8 mouse cellular contexts compared by ENCODE assay signal in the genomic region with DNA sequence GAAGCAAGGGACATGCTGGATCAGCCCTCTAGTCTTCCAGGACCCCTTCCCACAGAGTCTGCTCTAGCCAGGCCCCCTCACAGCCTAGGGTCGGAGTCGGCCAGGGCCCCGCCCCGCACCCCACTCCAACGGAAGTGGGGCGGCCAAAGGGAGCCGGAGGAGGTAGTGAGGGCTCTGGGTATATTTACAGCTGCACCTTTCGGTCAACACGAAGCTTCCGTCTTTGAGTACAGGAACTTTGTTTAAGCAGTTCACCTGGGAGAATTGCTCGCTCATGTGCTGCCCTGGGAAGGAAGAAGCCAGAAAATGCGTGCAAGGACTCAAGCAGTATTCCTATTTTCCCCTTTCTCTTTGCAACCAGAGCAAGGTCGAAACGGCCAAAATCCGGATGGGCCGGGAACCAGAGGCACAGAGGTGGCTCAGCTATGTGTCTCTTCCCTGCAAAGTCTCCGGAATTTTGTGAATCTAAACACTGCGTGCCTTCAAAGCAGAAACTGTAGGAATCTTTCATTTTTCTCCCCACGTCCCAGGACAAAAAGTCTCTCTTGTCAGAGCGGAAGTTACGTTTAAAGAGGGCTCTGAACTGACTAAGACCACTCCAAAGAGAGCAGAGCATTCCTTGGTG. TPM values are rescaled to one million over a fixed set of nuclear protein-coding genes. Genes with fewer than 3 reads are reported as not detected.
DNase-seq lines count a peak whose midpoint lies in the region; ATAC-seq lines count a peak whose summit lies in the region.

No protein-coding gene starts in this region.

- 0 out of 2 replicates have a peak overlapping the region, but pooled peaks have one; percentile 4 for H3K9ac ChIP-seq in hindbrain, embryonic 11.5 days (ENCODE audit: low read depth, low read length)
- H3K9ac ChIP-seq in limb, embryonic 15.5 days, result 0 out of 2 replicates have a peak overlapping the region, but pooled peaks have one; percentile 3

- ATAC-seq in hindbrain, embryonic 11.5 days (ENCODE audit: low FRiP score), result no peak
- no peak for ATAC-seq in limb, embryonic 15.5 days (ENCODE audit: insufficient number of reproducible peaks, low FRiP score, low TSS enrichment, low read depth)
- ATAC-seq in monocyte, adult 5-6 weeks (replicated peaks; ENCODE audit: insufficient number of reproducible peaks, low FRiP score, low TSS enrichment, poor library complexity, severe bottlenecking), result no peak

- peak overlapping the region; percentile 48 for H3K4me2 ChIP-seq in hindbrain, embryonic 11.5 days (replicated peaks; ENCODE audit: low read depth, low read length)
- H3K4me2 ChIP-seq in limb, embryonic 15.5 days, result peak overlapping the region; percentile 72

- H3K36me3 ChIP-seq in embryonic facial prominence, embryonic 10.5 days (replicated peaks), result no peaks in the 10 kb centered on the region
- no peaks in the 10 kb centered on the region for H3K36me3 ChIP-seq in hindbrain, embryonic 11.5 days (ENCODE audit: control insufficient read depth, insufficient read depth, low read length)
- no peaks in the 10 kb centered on the region for H3K36me3 ChIP-seq in limb, embryonic 15.5 days

- no peaks in the 10 kb centered on the region for H3K9me3 ChIP-seq in embryonic facial prominence, embryonic 10.5 days
- no peaks in the 10 kb centered on the region for H3K9me3 ChIP-seq in hindbrain, embryonic 11.5 days (ENCODE audit: control insufficient read depth, low read length)
- H3K9me3 ChIP-seq in limb, embryonic 15.5 days, result no peaks in the 10 kb centered on the region

- 11% methylated on average over 21 of the region's 21 CpGs for WGBS in embryonic facial prominence, embryonic 10.5 days
- whole genome bisulfite sequencing in hindbrain, embryonic 11.5 days, result 16% methylated on average over 21 of the region's 21 CpGs
- 19% methylated on average over 21 of the region's 21 CpGs for WGBS in limb, embryonic 15.5 days

- H3K27me3 ChIP-seq in embryonic facial prominence, embryonic 10.5 days (replicated peaks; ENCODE audit: low read depth, poor library complexity, severe bottlenecking), result peaks cover 29% of the 10 kb centered on the region
- H3K27me3 ChIP-seq in hindbrain, embryonic 11.5 days (ENCODE audit: control insufficient read depth, insufficient read depth, low read length), result peaks cover 11% of the 10 kb centered on the region
- 0 out of 2 replicates have a peak, but pooled peaks cover 8% of the 10 kb centered on the region for H3K27me3 ChIP-seq in limb, embryonic 15.5 days

- peak; percentile 51 for DNase-seq in adrenal gland, adult 2 months
- DNase-seq in adrenal gland, adult 8-10 months, result no peak
- DNase-seq in embryonic facial prominence, embryonic 10.5 days (ENCODE audit: low spot score), result peak; percentile 42
- DNase-seq in hindbrain, embryonic 11.5 days (ENCODE audit: low spot score), result no peak
- DNase-seq in natural killer cell, adult 2 months (ENCODE audit: low spot score in 2 of 2), result peak; percentile 23 to 29
- no peak for DNase-seq in layer of hippocampus, adult 9-10 months (ENCODE audit: low spot score)

- H3K4me1 ChIP-seq in embryonic facial prominence, embryonic 10.5 days, result peaks cover 52% of the 10 kb centered on the region
- no peaks in the 10 kb centered on the region; the same call in none of the 2 replicates for H3K4me1 ChIP-seq in hindbrain, embryonic 11.5 days (replicated peaks; ENCODE audit: control insufficient read depth, insufficient read depth, low read length)
- H3K4me1 ChIP-seq in limb, embryonic 15.5 days, result peaks cover 51% of the 10 kb centered on the region

- H3K4me3 ChIP-seq in embryonic facial prominence, embryonic 10.5 days, result peak overlapping the region; percentile 58
- peak overlapping the region; percentile 26; the same call in 1 of the 2 replicates for H3K4me3 ChIP-seq in hindbrain, embryonic 11.5 days (ENCODE audit: low read depth, low read length)
- peak overlapping the region; percentile 46 for H3K4me3 ChIP-seq in limb, embryonic 15.5 days

- 0 out of 2 replicates have a peak overlapping the region, but pooled peaks have one; percentile 41 for H3K27ac ChIP-seq in embryonic facial prominence, embryonic 10.5 days (replicated peaks)
- no peak overlapping the region for H3K27ac ChIP-seq in hindbrain, embryonic 11.5 days (ENCODE audit: low read depth, low read length)
- H3K27ac ChIP-seq in limb, embryonic 15.5 days, result no peak overlapping the region

RNA-seq across cellular contexts. Expression of a gene that starts 3.7 kb away (rescaled TPM):
- 10 to 100 TPM; 32.9 to 36.6 TPM for total RNA-seq in adrenal gland, adult 2 months (2021)
- polyA plus RNA-seq in adrenal gland, adult 2 months (2012; rRNA removed), result 136 and 153 TPM in 2 replicates
- 10 to 100 TPM; 25.4 to 67.6 (median 45.9) TPM for total RNA-seq in adrenal gland, adult 8-10 months (2022)
- polyA plus RNA-seq in embryonic facial prominence, embryonic 10.5 days (2016; fragmentation: Nextera tagmentation; extraction: Ambion mirVana), result 6.8 and 8.5 TPM in 2 replicates
- polyA plus RNA-seq in hindbrain, embryonic 11.5 days (2014; fragmentation: Nextera tagmentation; extraction: Ambion mirVana), result 7.8 and 10.0 TPM in 2 replicates
- 11.3 and 14.5 TPM in 2 replicates for polyA plus RNA-seq in limb, embryonic 15.5 days (2015; fragmentation: Nextera tagmentation; extraction: Ambion mirVana)
- 9.0 to 12.5 TPM (median 10.7 TPM) in 3 replicates for total RNA-seq in monocyte, adult 5-6 weeks (2017)

RNA-seq across cellular contexts. Expression of a gene that starts 11.2 kb away (rescaled TPM):
- not detected for total RNA-seq in adrenal gland, adult 2 months (2021)
- polyA plus RNA-seq in adrenal gland, adult 2 months (2012; rRNA removed), result not detected in 2 replicates
- not detected for total RNA-seq in adrenal gland, adult 8-10 months (2022)
- polyA plus RNA-seq in embryonic facial prominence, embryonic 10.5 days (2016; fragmentation: Nextera tagmentation; extraction: Ambion mirVana), result 0.21 TPM in 1 of 2 replicates, not detected in the other
- polyA plus RNA-seq in hindbrain, embryonic 11.5 days (2014; fragmentation: Nextera tagmentation; extraction: Ambion mirVana), result not detected in 2 replicates
- polyA plus RNA-seq in limb, embryonic 15.5 days (2015; fragmentation: Nextera tagmentation; extraction: Ambion mirVana), result not detected in 2 replicates
- total RNA-seq in monocyte, adult 5-6 weeks (2017), result 0.49 TPM in 1 of 3 replicates, not detected in the others

RNA-seq across cellular contexts. Expression of a gene that starts 26.5 kb away (rescaled TPM):
- 100 to 1,000 TPM; 268 to 376 TPM for total RNA-seq in adrenal gland, adult 2 months (2021)
- polyA plus RNA-seq in adrenal gland, adult 2 months (2012; rRNA removed), result 1,719 and 1,732 TPM in 2 replicates
- 100 to 1,000 TPM; 253 to 280 (median 275) TPM for total RNA-seq in adrenal gland, adult 8-10 months (2022)
- polyA plus RNA-seq in embryonic facial prominence, embryonic 10.5 days (2016; fragmentation: Nextera tagmentation; extraction: Ambion mirVana), result 3,361 and 3,650 TPM in 2 replicates
- 1,947 and 1,962 TPM in 2 replicates for polyA plus RNA-seq in hindbrain, embryonic 11.5 days (2014; fragmentation: Nextera tagmentation; extraction: Ambion mirVana)
- 1,299 and 1,540 TPM in 2 replicates for polyA plus RNA-seq in limb, embryonic 15.5 days (2015; fragmentation: Nextera tagmentation; extraction: Ambion mirVana)
- total RNA-seq in monocyte, adult 5-6 weeks (2017), result 37.4 to 54.1 TPM (median 41.4 TPM) in 3 replicates

RNA-seq across cellular contexts. Expression of a gene that starts 35.2 kb away (rescaled TPM):
- 10 to 100 TPM; 52.0 to 64.8 TPM for total RNA-seq in adrenal gland, adult 2 months (2021)
- 50.9 and 61.2 TPM in 2 replicates for polyA plus RNA-seq in adrenal gland, adult 2 months (2012; rRNA removed)
- total RNA-seq in adrenal gland, adult 8-10 months (2022), result 10 to 100 TPM; 49.4 to 80.4 (median 66.3) TPM
- 3.0 and 4.3 TPM in 2 replicates for polyA plus RNA-seq in embryonic facial prominence, embryonic 10.5 days (2016; fragmentation: Nextera tagmentation; extraction: Ambion mirVana)
- polyA plus RNA-seq in hindbrain, embryonic 11.5 days (2014; fragmentation: Nextera tagmentation; extraction: Ambion mirVana), result 5.0 and 5.6 TPM in 2 replicates
- polyA plus RNA-seq in limb, embryonic 15.5 days (2015; fragmentation: Nextera tagmentation; extraction: Ambion mirVana), result 18.1 and 21.6 TPM in 2 replicates
- 2.1 TPM in 1 of 3 replicates, not detected in the others for total RNA-seq in monocyte, adult 5-6 weeks (2017)

RNA-seq across cellular contexts. Expression of a gene that starts 52.4 kb away (rescaled TPM):
- 10 to 100 TPM; 16.9 to 28.9 TPM for total RNA-seq in adrenal gland, adult 2 months (2021)
- 14.6 and 17.2 TPM in 2 replicates for polyA plus RNA-seq in adrenal gland, adult 2 months (2012; rRNA removed)
- total RNA-seq in adrenal gland, adult 8-10 months (2022), result 10 to 100 TPM; 28.7 to 37.8 (median 34.4) TPM
- 2.4 and 4.3 TPM in 2 replicates for polyA plus RNA-seq in embryonic facial prominence, embryonic 10.5 days (2016; fragmentation: Nextera tagmentation; extraction: Ambion mirVana)
- 1.9 and 2.4 TPM in 2 replicates for polyA plus RNA-seq in hindbrain, embryonic 11.5 days (2014; fragmentation: Nextera tagmentation; extraction: Ambion mirVana)
- 30.0 and 33.1 TPM in 2 replicates for polyA plus RNA-seq in limb, embryonic 15.5 days (2015; fragmentation: Nextera tagmentation; extraction: Ambion mirVana)
- total RNA-seq in monocyte, adult 5-6 weeks (2017), result 1.1 to 2.1 TPM (median 1.9 TPM) in 3 replicates

Comparison
In these comparisons a context has a peak if more than half of its experiments do, and no peak if none do; other contexts are left out.
1. DNase-seq: peak in adrenal gland, adult 2 months (single experiment), embryonic facial prominence, embryonic 10.5 days (single experiment) and natural killer cell, adult 2 months (2 of 2); none in adrenal gland, adult 8-10 months (single experiment), hindbrain, embryonic 11.5 days (single experiment) and layer of hippocampus, adult 9-10 months (single experiment).
2. Peak in every context shown above with its lines, with median percentiles within 50 percentile points of each other: H3K4me3 ChIP-seq.